Mouse (Mus musculus) stomach, embryonic 14.5 days (tissue): ENCODE measurements around the gene Mapk7. TPM values are rescaled to one million over a fixed set of nuclear protein-coding genes. Genes with fewer than 3 reads are reported as not detected.

Source experiments
- ATAC-seq: fragments of 200-750 bp; cut with Nextera tagmentation; 2 replicates; pipeline ENCODE4 v1.8.0; 2017; ENCODE audit warnings: low read depth, moderate TSS enrichment; ENCODE audit not compliant: insufficient number of reproducible peaks, insufficient read depth, low FRiP score
- H3K27ac ChIP-seq: fragments of 300-500 bp; sonication (generic); 2 replicates; pipeline ENCODE4 v1.5.1; 2014; ENCODE audit warnings: mild to moderate bottlenecking, low read length, moderate library complexity, mixed read lengths
- H3K27me3 ChIP-seq: fragments of 300-500 bp; sonication (generic); 2 replicates; pipeline ENCODE4 v1.6.1; 2014; ENCODE audit warnings: low read length, control low read depth, mixed read lengths; ENCODE audit not compliant: control insufficient read depth, insufficient read depth
- H3K36me3 ChIP-seq: fragments of 300-500 bp; sonication (generic); 2 replicates; pipeline ENCODE4 v1.6.1; 2014; ENCODE audit warnings: mild to moderate bottlenecking, control low read depth, low read length, moderate library complexity, mixed read lengths; ENCODE audit not compliant: control insufficient read depth, insufficient read depth
- H3K4me1 ChIP-seq: fragments of 300-500 bp; sonication (generic); 2 replicates; pipeline ENCODE4 v1.6.1; 2014; ENCODE audit warnings: low read length, control low read depth, mixed read lengths; ENCODE audit not compliant: control insufficient read depth, insufficient read depth
- H3K4me2 ChIP-seq: fragments of 300-500 bp; sonication (generic); replicated peaks from 2 replicates; pipeline ENCODE4 v1.6.1; 2014; ENCODE audit warnings: low read depth, low read length, control low read depth
- H3K4me3 ChIP-seq: fragments of 300-500 bp; sonication (generic); 2 replicates; pipeline ENCODE4 v1.5.1; 2014; ENCODE audit warnings: low read depth, low read length, control low read depth
- H3K9ac ChIP-seq: fragments of 300-500 bp; sonication (generic); replicated peaks from 2 replicates; pipeline ENCODE4 v1.6.1; 2014; ENCODE audit warnings: low read depth, mild to moderate bottlenecking, control low read depth, low read length, moderate library complexity, mixed read lengths
- H3K9me3 ChIP-seq: fragments of 300-500 bp; sonication (generic); 2 replicates; pipeline ENCODE4 v1.6.1; 2016; ENCODE audit warnings: low read depth, low read length, control low read depth; ENCODE audit not compliant: control insufficient read depth
- WGBS: fragments of 180-500 bp; shearing (Covaris S2); extraction: QIAGEN DNeasy Blood & Tissue Kit; methylation state at CpG from one replicate; pipeline ENCODE4 v1.1.7; 2014; 5-methylcytosine and 5-hydroxymethylcytosine counted together
- polyA plus RNA-seq: library from polyadenylated mRNA; unstranded; fragments of >200 nt; fragmentation: Nextera tagmentation; extraction: Ambion mirVana; gene quantifications from 2 replicates; pipeline ENCODE4 v1.2.1, GENCODE M21; 2014

Gene Mapk7
- polyA plus RNA-seq, 1 experiment from 2014 or later = 47.7 TPM

DNA sequence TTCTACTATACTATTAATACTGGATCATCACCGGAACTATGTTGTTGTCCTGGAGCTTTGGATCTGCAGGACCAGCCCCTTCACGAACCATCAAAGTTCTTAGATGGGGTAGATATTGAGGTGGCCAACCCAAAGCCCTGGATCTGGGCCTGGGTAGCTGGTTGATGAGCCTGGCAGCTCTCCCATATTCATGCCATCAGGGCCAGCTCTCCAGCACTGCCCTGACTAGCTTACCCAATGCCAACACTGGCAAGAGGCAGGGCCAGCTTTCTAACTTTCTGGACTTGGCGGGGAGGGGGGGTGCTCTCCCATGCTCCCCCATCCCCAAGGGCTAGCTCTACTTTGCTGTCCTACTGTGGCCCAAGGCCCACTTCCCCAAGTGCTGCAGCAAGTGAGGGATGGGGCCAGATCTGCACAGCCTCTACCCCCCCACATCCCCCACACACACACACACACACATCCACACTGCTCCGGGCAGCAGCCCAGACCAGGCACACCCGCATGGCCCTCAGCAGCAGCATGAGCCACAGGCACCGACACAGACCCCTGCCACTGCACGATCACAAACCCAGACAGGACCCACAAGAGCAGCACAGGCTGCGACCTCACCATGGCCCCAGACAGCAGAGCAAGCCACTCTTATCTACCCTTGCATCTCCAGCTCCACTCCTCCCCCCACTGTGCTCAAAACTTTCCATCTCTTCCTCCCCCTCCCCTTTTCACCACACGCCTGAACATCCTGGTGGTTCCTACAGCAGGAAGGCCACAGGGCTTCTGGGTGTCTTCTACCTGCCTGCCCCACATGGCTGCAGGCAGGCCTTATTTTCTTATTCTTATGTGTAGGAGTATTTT is 12.7 kb downstream of the Mapk7 start:
- Histone ChIP-seq H3K27me3 (no peaks in the 10 kb centered on the region), H3K9ac (no peak overlapping the region), H3K4me2 (no peak overlapping the region), H3K36me3 (no peaks in the 10 kb centered on the region), H3K4me1 (peaks cover 19% of the 10 kb centered on the region), H3K9me3 (no peaks in the 10 kb centered on the region), H3K4me3 (no peak overlapping the region), H3K27ac (no peak overlapping the region)
- no peak for ATAC-seq
- 52% methylated on average over 9 of the region's 9 CpGs for WGBS

DNA sequence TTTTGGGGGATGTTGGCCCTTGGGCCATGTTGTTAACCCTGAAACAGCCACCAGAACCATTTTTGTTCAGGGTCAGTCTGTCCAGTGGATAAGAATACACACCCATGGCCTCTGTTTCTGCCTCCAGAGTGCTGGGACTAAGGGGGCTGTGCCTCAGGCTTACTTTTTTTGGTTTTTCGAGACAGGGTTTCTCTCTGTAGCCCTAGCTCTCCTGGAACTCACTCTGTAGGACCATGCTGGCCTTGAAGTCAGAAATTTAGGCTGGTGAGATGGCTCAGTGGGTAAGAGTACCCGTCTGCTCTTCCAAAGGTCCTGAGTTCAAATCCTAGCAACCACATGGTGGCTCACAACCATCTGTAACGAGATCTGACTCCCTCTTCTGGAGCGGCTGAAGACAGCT is 15.4 kb downstream of the Mapk7 start:
- H3K9ac ChIP-seq = no peak overlapping the region
- no peaks in the 10 kb centered on the region for H3K9me3 ChIP-seq
- H3K4me1 ChIP-seq = peaks cover 12% of the 10 kb centered on the region
- no peak overlapping the region for H3K4me2 ChIP-seq
- no peak overlapping the region for H3K4me3 ChIP-seq
- H3K27ac ChIP-seq = no peak overlapping the region
- no peaks in the 10 kb centered on the region for H3K36me3 ChIP-seq
- no peak for ATAC-seq
- WGBS = 87% methylated on average over 4 of the region's 4 CpGs
- no peaks in the 10 kb centered on the region for H3K27me3 ChIP-seq

GRCm38 (mm10) chr11:61477566-61478508 is 16.4 kb downstream of the Mapk7 start:
- Histone ChIP-seq H3K4me2 (peak overlapping the region; percentile 6; the same call in 1 of the 2 replicates), H3K9me3 (no peaks in the 10 kb centered on the region), H3K9ac (no peak overlapping the region), H3K4me1 (peaks cover 10% of the 10 kb centered on the region), H3K27me3 (no peaks in the 10 kb centered on the region), H3K36me3 (no peaks in the 10 kb centered on the region), H3K27ac (no peak overlapping the region), H3K4me3 (no peak overlapping the region)
- 53% methylated on average over 17 of the region's 17 CpGs for WGBS
- no peak for ATAC-seq

- peak overlapping the region; percentile 6 for H3K4me2 ChIP-seq
- H3K4me1 ChIP-seq = peaks cover 9% of the 10 kb centered on the region
- H3K9me3 ChIP-seq = no peaks in the 10 kb centered on the region
- no peak overlapping the region for H3K9ac ChIP-seq
- H3K4me3 ChIP-seq = no peak overlapping the region
- no peak for ATAC-seq
- no peak overlapping the region for H3K27ac ChIP-seq
- WGBS = 28% methylated on average over 12 of the region's 12 CpGs
- no peaks in the 10 kb centered on the region for H3K36me3 ChIP-seq
- H3K27me3 ChIP-seq = no peaks in the 10 kb centered on the region
Measured at GRCm38 (mm10) chr11:61476786-61477382, 17.3 kb downstream of the Mapk7 start.

DNA sequence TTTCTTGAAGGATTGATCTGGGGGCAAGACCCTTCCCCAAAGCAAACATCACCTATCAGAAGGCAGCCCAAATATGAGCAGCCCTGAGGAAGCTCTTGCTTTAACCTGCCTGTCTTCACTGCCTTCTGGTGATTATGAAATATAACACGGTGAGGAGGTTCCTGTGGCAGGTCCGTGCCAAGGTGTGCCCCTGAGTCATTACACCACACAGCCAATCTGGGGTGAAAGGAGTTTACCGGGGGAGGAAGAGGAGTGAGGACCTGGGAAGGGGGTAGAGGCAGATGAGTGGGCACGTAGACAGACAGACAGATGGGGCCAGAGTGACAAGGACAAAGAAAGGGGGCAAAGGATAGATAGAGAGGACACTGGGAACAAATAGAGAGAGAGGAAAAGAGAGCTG is 20.6 kb downstream of the Mapk7 start:
- no peak for ATAC-seq
- Histone ChIP-seq H3K27me3 (no peaks in the 10 kb centered on the region), H3K36me3 (no peaks in the 10 kb centered on the region), H3K4me2 (no peak overlapping the region), H3K4me3 (no peak overlapping the region), H3K9me3 (no peaks in the 10 kb centered on the region), H3K9ac (no peak overlapping the region), H3K27ac (no peak overlapping the region), H3K4me1 (0 out of 2 replicates have a peak, but pooled peaks cover 2% of the 10 kb centered on the region)
- WGBS = 59% methylated on average over 4 of the region's 4 CpGs

- Histone ChIP-seq H3K27ac (no peak overlapping the region), H3K27me3 (no peaks in the 10 kb centered on the region), H3K4me3 (no peak overlapping the region), H3K9me3 (no peaks in the 10 kb centered on the region), H3K9ac (no peak overlapping the region), H3K36me3 (no peaks in the 10 kb centered on the region), H3K4me2 (no peak overlapping the region), H3K4me1 (peaks cover 7% of the 10 kb centered on the region; the same call in 1 of the 2 replicates)
- ATAC-seq = no peak
Measured at GRCm38 (mm10) chr11:61470880-61471279, 23.3 kb downstream of the Mapk7 start.

DNA sequence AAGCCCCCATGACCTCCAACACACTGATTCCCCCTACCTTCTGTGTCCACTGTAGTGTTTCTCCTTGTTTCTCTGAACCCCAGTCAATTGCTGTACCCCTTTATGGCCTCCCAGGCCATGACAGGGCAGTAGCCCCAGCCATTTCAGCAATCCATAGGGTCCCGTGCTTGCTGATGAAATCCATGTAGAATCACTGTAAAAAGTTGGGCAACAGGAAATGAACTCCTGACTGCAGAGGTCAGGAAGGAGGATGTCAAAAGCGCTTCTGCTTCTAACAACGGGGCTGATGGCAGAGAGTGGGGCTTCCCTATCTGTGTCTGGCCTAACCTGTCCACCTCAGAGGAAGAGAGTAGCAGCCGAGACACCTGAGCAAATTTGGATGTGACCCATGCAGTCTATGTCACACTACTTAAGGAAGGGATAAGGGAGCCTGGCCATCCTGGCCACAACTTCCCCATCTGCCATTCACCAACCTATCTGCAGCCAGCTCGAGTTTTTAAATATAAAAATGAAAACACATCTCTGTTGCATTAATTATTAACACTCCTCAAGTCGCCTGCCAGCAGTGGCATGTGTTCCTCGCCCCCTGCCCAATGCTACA is 24.8 kb downstream of the Mapk7 start:
- Histone ChIP-seq H3K27ac (no peak overlapping the region), H3K9ac (no peak overlapping the region), H3K4me2 (no peak overlapping the region), H3K27me3 (no peaks in the 10 kb centered on the region), H3K36me3 (no peaks in the 10 kb centered on the region), H3K4me3 (no peak overlapping the region), H3K4me1 (peaks cover 9% of the 10 kb centered on the region; the same call in 1 of the 2 replicates), H3K9me3 (no peaks in the 10 kb centered on the region)
- 58% methylated on average over 7 of the region's 7 CpGs for WGBS
- no peak for ATAC-seq

GRCm38 (mm10) chr11:61468534-61468933 is 25.7 kb downstream of the Mapk7 start:
- no peak overlapping the region for H3K4me2 ChIP-seq
- H3K4me1 ChIP-seq = peaks cover 9% of the 10 kb centered on the region; the same call in 1 of the 2 replicates
- H3K4me3 ChIP-seq = no peak overlapping the region
- H3K36me3 ChIP-seq = no peaks in the 10 kb centered on the region
- H3K9me3 ChIP-seq = no peaks in the 10 kb centered on the region
- ATAC-seq = no peak
- no peak overlapping the region for H3K27ac ChIP-seq
- H3K9ac ChIP-seq = no peak overlapping the region
- WGBS = 82% methylated on average over 4 of the region's 4 CpGs
- H3K27me3 ChIP-seq = no peaks in the 10 kb centered on the region
